Mouse (Mus musculus) stomach, postnatal 0 days (tissue): ENCODE measurements at regions not wholly inside any gene's neighbourhood (a gene's known extent, or its start where the extent isn't known, plus 50 kb on each side); places are given as distances from the start of the nearest gene placed in this dataset.

Experiments
- CTCF ChIP-seq: IDR thresholded peaks from 2 replicates; pipeline ENCODE4 v1.5.1; 2016; ENCODE audit warnings: antibody characterized with exemption, low read depth, mild to moderate bottlenecking, moderate library complexity
- EP300 ChIP-seq: optimal IDR thresholded peaks from 2 replicates; pipeline ENCODE3; 2016; ENCODE audit warnings: antibody characterized with exemption

DNA sequence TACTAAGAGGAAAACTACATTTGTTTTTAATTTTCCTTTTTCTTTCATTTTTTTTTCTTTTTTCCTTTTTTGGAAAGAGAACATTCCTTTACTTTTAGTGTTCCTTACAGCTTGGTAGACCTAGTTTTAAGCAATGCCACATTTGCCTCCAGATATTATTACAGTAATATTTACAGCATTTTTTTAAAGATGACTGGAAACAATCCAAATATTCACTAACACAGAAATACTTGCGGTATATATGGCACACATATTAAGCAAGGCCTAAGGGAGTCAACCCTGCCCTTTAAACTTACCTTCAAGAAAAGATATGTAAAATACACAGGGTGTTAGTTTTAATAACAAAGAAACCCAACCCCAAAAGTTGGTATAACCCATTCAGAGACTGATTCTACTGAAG is 308.1 kb upstream of the Cdh5 start:
- TF ChIP-seq CTCF (no peak), EP300 (no peak)
